Mouse (Mus musculus): ENCODE results near the gene Hfe2.

The Hfe2 gene

GRCm38 (mm10) chr3:96557694-96558093 is 32.7 kb downstream of the Hfe2 start, which contains the start of gene Txnip:
Txnip (plus strand) TSS chr3:96557957.
- DNase-seq (ENCODE audit: extremely low read depth, low read depth), result peak; percentile 100

DNA sequence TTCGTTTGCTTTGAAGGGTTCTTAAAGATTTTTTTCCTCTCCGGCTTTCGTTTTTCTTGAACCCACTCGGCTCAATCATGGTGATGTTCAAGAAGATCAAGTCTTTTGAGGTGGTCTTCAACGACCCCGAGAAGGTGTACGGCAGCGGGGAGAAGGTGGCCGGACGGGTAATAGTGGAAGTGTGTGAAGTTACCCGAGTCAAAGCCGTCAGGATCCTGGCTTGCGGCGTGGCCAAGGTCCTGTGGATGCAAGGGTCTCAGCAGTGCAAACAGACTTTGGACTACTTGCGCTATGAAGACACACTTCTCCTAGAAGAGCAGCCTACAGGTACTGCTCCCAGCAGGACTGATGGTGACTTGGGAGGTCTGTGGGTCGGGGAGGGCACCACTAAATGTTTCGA is 33.2 kb downstream of the Hfe2 start:
- peak; percentile 67 for DNase-seq (ENCODE audit: extremely low read depth, low read depth)

DNA sequence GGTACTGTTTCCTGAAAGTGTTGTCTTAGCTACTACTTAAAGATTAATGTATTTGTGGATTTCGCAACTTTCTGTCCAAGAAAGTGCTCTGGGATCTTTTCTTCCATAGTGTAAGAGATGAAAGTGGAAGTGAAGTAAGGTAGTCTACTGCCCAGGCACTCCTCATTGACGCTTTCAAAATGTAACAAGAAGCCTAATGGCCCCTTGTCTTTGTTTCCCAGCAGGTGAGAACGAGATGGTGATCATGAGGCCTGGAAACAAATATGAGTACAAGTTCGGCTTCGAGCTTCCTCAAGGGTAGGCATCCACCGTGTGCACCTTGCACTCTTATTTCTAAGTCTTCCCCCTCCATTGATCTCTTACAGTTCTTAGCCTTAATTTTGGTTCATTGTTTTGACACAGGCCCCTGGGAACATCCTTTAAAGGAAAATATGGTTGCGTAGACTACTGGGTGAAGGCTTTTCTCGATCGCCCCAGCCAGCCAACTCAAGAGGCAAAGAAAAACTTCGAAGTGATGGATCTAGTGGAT is 33.8 kb downstream of the Hfe2 start:
- peak; percentile 61 for DNase-seq (ENCODE audit: extremely low read depth, low read depth)

- peak; percentile 86 for DNase-seq (ENCODE audit: extremely low read depth, low read depth)
These were observed 34.5 kb downstream of the Hfe2 start for GRCm38 (mm10) chr3:96559398-96559910.

DNA sequence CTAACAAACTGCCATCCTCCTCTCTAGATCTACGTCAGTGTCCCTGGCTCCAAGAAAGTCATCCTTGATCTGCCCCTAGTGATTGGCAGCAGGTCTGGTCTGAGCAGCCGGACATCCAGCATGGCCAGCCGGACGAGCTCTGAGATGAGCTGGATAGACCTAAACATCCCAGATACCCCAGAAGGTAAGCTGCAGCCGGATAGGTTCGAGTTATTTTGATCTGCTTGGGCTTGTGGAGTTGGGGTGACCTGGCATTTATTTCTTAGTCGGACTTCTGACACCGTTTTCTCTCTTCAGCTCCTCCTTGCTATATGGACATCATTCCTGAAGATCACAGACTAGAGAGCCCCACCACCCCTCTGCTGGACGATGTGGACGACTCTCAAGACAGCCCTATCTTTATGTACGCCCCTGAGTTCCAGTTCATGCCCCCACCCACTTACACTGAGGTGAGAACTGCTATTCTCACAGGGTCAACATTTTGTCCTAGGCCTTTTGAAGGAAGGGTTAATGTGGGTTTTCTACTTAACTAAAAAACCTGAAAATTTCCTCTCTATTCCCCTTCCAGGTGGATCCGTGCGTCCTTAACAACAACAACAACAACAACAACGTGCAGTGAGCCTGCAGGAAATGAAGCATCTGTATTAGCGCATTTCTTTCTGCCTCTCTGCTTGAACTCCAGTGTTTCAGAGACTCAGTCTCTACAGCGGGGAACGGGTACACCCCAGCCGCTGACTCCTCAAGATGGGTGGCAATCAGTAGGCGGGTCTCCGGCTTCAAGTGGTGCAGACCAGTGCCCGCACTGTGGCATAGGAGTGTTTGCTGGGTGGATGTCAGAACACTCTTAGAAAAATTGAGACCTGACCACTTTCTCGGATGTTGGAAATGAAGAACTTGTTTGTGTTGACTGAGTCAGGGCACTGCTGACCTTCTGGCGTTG is 35.2 kb downstream of the Hfe2 start:
- DNase-seq (ENCODE audit: extremely low read depth, low read depth), result no peak

- no peak for DNase-seq (ENCODE audit: extremely low read depth, low read depth)
These were observed 36.1 kb downstream of the Hfe2 start for GRCm38 (mm10) chr3:96560881-96561668.

GRCm38 (mm10) chr3:96561946-96562681 is 37.1 kb downstream of the Hfe2 start:
- peak; percentile 62 for DNase-seq (ENCODE audit: extremely low read depth, low read depth)

DNA sequence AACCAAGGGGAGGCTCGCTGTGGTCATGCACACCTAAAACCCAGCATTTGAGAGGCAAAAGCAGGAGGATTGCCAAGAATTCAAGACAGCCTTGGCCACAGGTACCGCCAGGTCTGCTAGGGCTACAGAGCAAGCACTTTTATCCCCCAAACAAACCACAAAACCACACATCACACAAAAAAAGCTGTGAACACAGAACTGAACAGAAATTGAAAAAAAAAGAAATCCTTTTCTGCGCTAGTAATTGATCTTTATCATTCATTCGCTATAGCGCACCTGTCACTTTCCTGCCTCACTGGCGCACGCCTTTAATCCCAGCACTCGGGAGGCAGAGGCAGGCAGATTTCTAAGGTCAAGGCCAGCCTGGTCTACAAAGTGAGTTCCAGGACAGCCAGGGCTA is 38.3 kb downstream of the Hfe2 start:
- DNase-seq (ENCODE audit: extremely low read depth, low read depth), result no peak

DNA sequence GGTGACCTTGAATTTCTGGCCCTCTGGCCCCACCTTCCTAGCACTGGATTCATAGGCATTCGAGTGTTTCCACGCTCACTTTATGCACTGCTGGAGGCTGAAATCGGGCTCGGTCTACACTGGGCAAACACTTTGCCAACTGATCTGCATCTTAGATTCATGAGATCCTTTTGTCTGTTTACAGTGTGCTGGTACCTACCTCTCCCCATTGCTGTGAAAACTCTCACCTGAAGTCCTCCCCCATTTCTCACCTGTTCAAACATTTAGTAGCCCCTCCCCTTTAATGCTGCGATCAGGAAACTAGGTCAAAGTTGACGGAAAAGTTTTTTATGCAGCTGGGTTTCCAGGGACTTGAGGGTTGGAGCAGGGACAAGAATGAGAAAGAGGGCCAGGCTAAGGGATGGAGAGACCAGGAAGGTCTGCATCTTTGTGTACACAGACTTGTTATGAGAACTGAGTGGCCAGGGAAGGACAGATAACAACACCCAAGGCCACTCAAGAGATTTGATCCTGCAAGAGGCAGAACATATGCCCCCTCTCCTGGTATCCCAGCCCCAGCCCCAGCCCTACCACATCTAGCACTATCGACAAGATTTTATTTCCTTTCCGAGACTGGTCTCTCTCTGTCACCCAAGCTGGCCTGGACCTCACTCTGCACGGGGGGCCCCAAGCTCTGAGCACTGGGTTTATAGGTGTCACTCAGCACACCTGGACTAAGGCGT is 39.1 kb downstream of the Hfe2 start:
- no peak for DNase-seq (ENCODE audit: extremely low read depth, low read depth)

GRCm38 (mm10) chr3:96564633-96565032 is 39.7 kb downstream of the Hfe2 start:
- DNase-seq (ENCODE audit: extremely low read depth, low read depth), result peak; percentile 94

DNA sequence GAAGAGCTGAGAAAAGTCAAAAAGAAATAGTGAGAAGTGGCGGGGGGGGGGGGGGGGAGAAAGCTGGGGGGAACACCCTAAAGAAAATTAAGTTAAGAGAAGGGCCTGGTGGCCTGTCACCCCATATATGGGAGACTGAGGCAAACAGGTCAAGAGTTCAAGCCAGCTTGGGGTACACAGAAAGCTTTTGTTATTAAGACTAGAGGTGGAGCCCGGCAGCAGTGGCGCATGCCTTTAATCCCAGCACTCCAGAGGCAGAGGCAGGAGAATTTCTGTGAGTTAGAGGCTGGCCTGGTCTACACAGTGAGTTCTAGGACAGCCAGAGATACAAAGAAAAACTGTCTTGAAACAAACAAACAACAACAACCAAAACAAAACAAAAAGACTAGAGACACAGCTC is 40.1 kb downstream of the Hfe2 start:
- DNase-seq (ENCODE audit: extremely low read depth, low read depth), result no peak

DNA sequence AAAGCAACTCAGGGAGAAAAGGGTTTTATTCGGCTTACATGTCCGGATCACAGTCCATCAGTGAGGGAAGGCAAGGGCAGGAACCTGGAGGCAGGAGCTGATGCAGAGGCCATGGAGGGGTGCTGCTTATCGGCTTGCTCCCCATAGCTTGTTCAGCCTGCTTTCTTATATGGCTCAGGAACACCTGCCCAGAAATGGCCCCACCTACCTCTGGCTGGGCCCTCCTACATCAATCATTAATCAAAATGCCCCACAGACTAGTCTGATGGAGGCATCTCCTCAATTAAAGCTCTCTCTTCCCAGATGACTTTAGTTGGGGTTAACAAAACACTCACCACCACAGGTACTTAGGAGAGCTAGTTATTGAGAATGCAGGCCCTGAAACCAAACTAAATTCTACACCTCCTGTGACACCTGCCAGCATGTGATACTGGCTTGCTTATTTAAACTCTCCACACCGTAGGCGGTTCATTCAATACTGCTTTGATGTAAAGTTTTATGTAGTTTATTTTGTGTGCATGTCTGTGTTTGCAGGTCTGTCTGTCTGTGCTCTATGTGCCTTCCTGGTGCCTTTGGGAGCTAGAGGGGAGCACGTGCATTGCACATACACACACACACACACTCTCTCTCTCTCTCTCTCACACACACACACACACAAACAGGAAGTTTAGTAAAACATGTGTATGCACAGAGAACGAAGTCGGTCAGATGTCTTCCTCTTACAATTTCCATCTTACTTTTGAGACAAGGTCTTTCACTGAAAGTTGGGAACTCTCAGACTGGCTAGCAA is 41.9 kb downstream of the Hfe2 start:
- no peak for DNase-seq (ENCODE audit: extremely low read depth, low read depth)

- no peak for DNase-seq (ENCODE audit: extremely low read depth, low read depth)
These were observed 43.6 kb downstream of the Hfe2 start for GRCm38 (mm10) chr3:96568605-96569004.

GRCm38 (mm10) chr3:96569506-96569905 is 44.5 kb downstream of the Hfe2 start:
- no peak for DNase-seq (ENCODE audit: extremely low read depth, low read depth)

DNA sequence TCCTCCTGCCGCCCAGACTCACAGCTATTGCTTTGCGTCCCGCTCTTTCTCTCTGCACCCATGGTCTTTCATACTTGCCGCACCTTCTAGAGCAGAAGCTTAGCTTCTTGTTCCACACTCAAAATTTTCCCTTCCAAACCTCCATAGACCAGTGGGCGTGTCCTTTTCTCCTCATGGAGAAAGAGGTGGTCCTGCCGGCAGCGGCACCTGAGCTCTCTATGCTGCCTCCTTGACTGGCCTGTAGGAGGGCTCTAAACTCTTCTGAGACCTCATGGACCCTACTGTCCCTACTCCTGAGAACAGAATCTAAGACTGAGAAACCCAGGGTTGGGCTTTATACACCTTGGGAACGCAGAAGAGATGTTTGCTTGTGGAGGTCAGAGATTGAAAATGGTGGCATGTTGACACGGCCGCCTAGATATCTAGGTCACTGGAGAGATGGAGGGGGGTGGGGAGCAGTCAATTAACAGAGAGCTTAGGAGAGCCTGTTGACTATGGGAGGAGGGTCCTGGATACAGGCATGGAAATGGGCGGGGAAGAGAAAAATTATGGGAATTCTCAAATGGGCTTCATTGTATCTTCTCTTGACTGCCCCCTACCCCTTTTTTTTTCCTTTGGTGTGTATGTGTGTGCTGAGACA is 45.1 kb downstream of the Hfe2 start:
- DNase-seq (ENCODE audit: extremely low read depth, low read depth), result no peak

DNA sequence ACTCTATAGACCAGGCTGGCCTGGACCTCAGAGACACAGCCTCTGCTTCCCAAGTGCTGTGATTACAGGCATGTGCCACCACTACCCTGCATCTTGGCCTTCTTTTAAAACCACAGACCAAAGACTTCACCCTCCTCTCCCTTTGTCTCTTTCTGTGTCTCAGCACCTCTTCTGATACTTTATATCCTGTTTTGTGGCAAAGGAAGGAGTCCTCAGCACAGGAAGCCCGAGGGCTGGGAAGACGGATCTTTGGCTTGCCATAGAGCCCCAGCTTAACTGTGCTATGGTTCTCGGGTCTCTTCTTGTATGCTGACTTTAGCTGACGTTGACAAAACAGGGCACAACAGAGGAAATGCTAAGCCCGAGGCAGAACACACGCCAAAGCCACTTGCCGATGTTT is 45.7 kb downstream of the Hfe2 start:
- no peak for DNase-seq (ENCODE audit: extremely low read depth, low read depth)

DNA sequence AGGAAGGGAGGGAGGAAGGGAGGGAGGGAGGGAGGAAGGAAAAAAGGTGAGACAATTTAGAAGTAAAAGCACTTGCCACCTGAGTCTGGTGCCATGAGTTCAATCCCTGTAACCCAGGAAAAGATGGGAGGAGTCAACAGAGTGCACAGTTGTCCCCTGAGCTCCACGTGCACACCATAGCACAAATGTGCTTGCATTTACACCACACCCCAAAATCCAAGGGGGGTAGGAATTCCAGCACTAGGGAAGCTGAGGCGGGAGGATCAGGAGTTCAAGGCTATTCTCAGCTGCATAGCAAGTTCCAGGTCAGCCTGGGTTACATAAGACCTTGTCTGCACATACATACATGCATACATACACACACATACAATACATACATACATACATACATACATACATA is 46.4 kb downstream of the Hfe2 start:
- DNase-seq (ENCODE audit: extremely low read depth, low read depth), result no peak

- DNase-seq (ENCODE audit: extremely low read depth, low read depth), result no peak
These were observed 47.1 kb downstream of the Hfe2 start for GRCm38 (mm10) chr3:96571896-96572698.

Measured in MEL-GATA-1-ER (cell line).